Mouse (Mus musculus) liver, adult 2 months (tissue): ENCODE measurements around the gene Adgrf5.

ENCODE experiments used
- CTCF ChIP-seq: fragments of 200-500 bp; IDR thresholded peaks from 2 replicates; pipeline ENCODE4 v1.5.1; 2011; ENCODE audit warnings: low read depth, low read length, control low read depth
- POLR2A ChIP-seq: fragments of 200-500 bp; IDR thresholded peaks from 2 replicates; pipeline ENCODE4 v1.6.1; 2011; ENCODE audit warnings: low read length, control low read depth; ENCODE audit not compliant: insufficient read depth; ENCODE audit errors: extremely low read depth

GRCm38 (mm10) chr17:43497521-43497920 is 137.3 kb downstream of the Adgrf5 start:
- TF ChIP-seq CTCF (no peak), POLR2A (no peak)
